In genomic region chr12:21155062-21155461, GRCm38 (mm10) we compare ENCODE assay signal across 13 mouse cellular contexts.
DNase-seq lines count a peak whose midpoint lies in the region; ATAC-seq and TF ChIP-seq lines count a peak whose summit lies in the region.
"Had no signal": no experiment of that assay in that cellular context is flagged by ENCODE, and none has a peak within 500 bp of the region (broad histone marks: within the 10 kb centered on the region; RNA-seq: fewer than 3 reads in every experiment).

No protein-coding gene starts in this region.

- 70% methylated on average over 4 of the region's 4 CpGs for WGBS in hindbrain, embryonic 13.5 days
- 75% methylated on average over 4 of the region's 4 CpGs for WGBS in hindbrain, embryonic 16.5 days
- 61% methylated on average over 4 of the region's 4 CpGs for WGBS in heart, postnatal 0 days
- WGBS in lung, embryonic 15.5 days: 42% methylated on average over 4 of the region's 4 CpGs
- 80% methylated on average over 4 of the region's 4 CpGs for WGBS in hindbrain, embryonic 14.5 days

- no peaks in the 10 kb centered on the region for H3K36me3 ChIP-seq in hindbrain, embryonic 13.5 days
- no peaks in the 10 kb centered on the region for H3K36me3 ChIP-seq in hindbrain, embryonic 16.5 days (ENCODE audit: control insufficient read depth, insufficient read depth, low read length)
- no peaks in the 10 kb centered on the region for H3K36me3 ChIP-seq in heart, postnatal 0 days (replicated peaks; ENCODE audit: control insufficient read depth, insufficient read depth, low read length)
- no peaks in the 10 kb centered on the region for H3K36me3 ChIP-seq in lung, embryonic 15.5 days
- H3K36me3 ChIP-seq in hindbrain, embryonic 14.5 days (replicated peaks; ENCODE audit: control insufficient read depth, insufficient read depth): no peaks in the 10 kb centered on the region
- H3K36me3 ChIP-seq: embryonic facial prominence, embryonic 10.5 days; midbrain, embryonic 10.5 days; neural tube, embryonic 13.5 days had no signal

- TF ChIP-seq CTCF in heart, postnatal 0 days (IDR thresholded peaks at IDR 0.05; ENCODE audit: low read depth): no peak

- no peak for TF ChIP-seq EP300 in heart, postnatal 0 days (IDR thresholded peaks at IDR 0.05; ENCODE audit: low read depth)

- H3K4me1 ChIP-seq in hindbrain, embryonic 13.5 days (replicated peaks): peaks cover 49% of the 10 kb centered on the region
- peaks cover 8% of the 10 kb centered on the region for H3K4me1 ChIP-seq in hindbrain, embryonic 16.5 days (ENCODE audit: control insufficient read depth, insufficient read depth, low read depth, low read length)
- H3K4me1 ChIP-seq in heart, postnatal 0 days (ENCODE audit: control insufficient read depth, insufficient read depth): peaks cover 58% of the 10 kb centered on the region
- peaks cover 28% of the 10 kb centered on the region for H3K4me1 ChIP-seq in lung, embryonic 15.5 days
- peaks cover 6% of the 10 kb centered on the region; the same call in 1 of the 2 replicates for H3K4me1 ChIP-seq in hindbrain, embryonic 14.5 days (replicated peaks; ENCODE audit: control insufficient read depth, insufficient read depth, low read length)

- no peak overlapping the region for H3K4me3 ChIP-seq in hindbrain, embryonic 13.5 days
- no peak overlapping the region for H3K4me3 ChIP-seq in hindbrain, embryonic 16.5 days (ENCODE audit: low read length)
- no peak overlapping the region for H3K4me3 ChIP-seq in heart, postnatal 0 days (ENCODE audit: low read depth, low read length)
- no peak overlapping the region for H3K4me3 ChIP-seq in lung, embryonic 15.5 days
- H3K4me3 ChIP-seq in hindbrain, embryonic 14.5 days (replicated peaks; ENCODE audit: low read length): no peak overlapping the region
- H3K4me3 ChIP-seq: embryonic facial prominence, embryonic 10.5 days; midbrain, embryonic 10.5 days; neural tube, embryonic 13.5 days had no signal

- no peaks in the 10 kb centered on the region for H3K9me3 ChIP-seq in hindbrain, embryonic 13.5 days
- no peaks in the 10 kb centered on the region for H3K9me3 ChIP-seq in hindbrain, embryonic 16.5 days (ENCODE audit: control insufficient read depth, low read length)
- H3K9me3 ChIP-seq in heart, postnatal 0 days (replicated peaks; ENCODE audit: control insufficient read depth, low read length): no peaks in the 10 kb centered on the region
- H3K9me3 ChIP-seq in lung, embryonic 15.5 days: no peaks in the 10 kb centered on the region
- H3K9me3 ChIP-seq in hindbrain, embryonic 14.5 days (ENCODE audit: control insufficient read depth, low read length): no peaks in the 10 kb centered on the region
- H3K9me3 ChIP-seq: embryonic facial prominence, embryonic 10.5 days; midbrain, embryonic 10.5 days; neural tube, embryonic 13.5 days had no signal

- no peak overlapping the region for H3K4me2 ChIP-seq in hindbrain, embryonic 13.5 days
- H3K4me2 ChIP-seq in hindbrain, embryonic 16.5 days (ENCODE audit: low read length): no peak overlapping the region
- H3K4me2 ChIP-seq in heart, postnatal 0 days (ENCODE audit: low read depth, low read length): no peak overlapping the region
- 0 out of 2 replicates have a peak overlapping the region, but pooled peaks have one; percentile 3 for H3K4me2 ChIP-seq in lung, embryonic 15.5 days
- no peak overlapping the region for H3K4me2 ChIP-seq in hindbrain, embryonic 14.5 days (replicated peaks)
- H3K4me2 ChIP-seq: neural tube, embryonic 13.5 days had no signal

- no peaks in the 10 kb centered on the region for H3K27me3 ChIP-seq in hindbrain, embryonic 13.5 days
- H3K27me3 ChIP-seq in hindbrain, embryonic 16.5 days (replicated peaks; ENCODE audit: control insufficient read depth, insufficient read depth, low read length): no peaks in the 10 kb centered on the region
- H3K27me3 ChIP-seq in heart, postnatal 0 days (ENCODE audit: control insufficient read depth, insufficient read depth, low read length): no peaks in the 10 kb centered on the region
- no peaks in the 10 kb centered on the region for H3K27me3 ChIP-seq in lung, embryonic 15.5 days
- H3K27me3 ChIP-seq in hindbrain, embryonic 14.5 days (ENCODE audit: control insufficient read depth, insufficient read depth, low read length): no peaks in the 10 kb centered on the region
- H3K27me3 ChIP-seq: neural tube, embryonic 13.5 days had no signal

- no peak for ATAC-seq in hindbrain, embryonic 13.5 days (ENCODE audit: low FRiP score)
- ATAC-seq in hindbrain, embryonic 16.5 days: no peak
- ATAC-seq in heart, postnatal 0 days (ENCODE audit: insufficient read depth, low read depth): peak; percentile 67
- ATAC-seq in lung, embryonic 15.5 days (ENCODE audit: borderline replicate concordance, extremely low read depth, low FRiP score, low TSS enrichment): no peak
- no peak for ATAC-seq in erythroblast, adult 5-6 weeks (replicated peaks; ENCODE audit: low FRiP score, poor library complexity, severe bottlenecking)
- no peak for ATAC-seq in hindbrain, embryonic 14.5 days (ENCODE audit: low FRiP score)
- ATAC-seq: CD4-positive, CD25-positive, alpha-beta regulatory T cell, adult 4 months; forebrain, embryonic 14.5 days had no signal

- DNase-seq in heart, adult 11 months: peak; percentile 98
- no peak for DNase-seq in heart, postnatal 0 days (ENCODE audit: low spot score)
- DNase-seq in hindbrain, embryonic 14.5 days (ENCODE audit: low spot score): no peak
- no peak for DNase-seq in left cerebral cortex, adult 8-10 months (ENCODE audit: low spot score in 2 of 2)

- H3K9ac ChIP-seq in hindbrain, embryonic 13.5 days: no peak overlapping the region
- H3K9ac ChIP-seq in hindbrain, embryonic 16.5 days (ENCODE audit: low read depth, low read length): no peak overlapping the region
- H3K9ac ChIP-seq in heart, postnatal 0 days (replicated peaks; ENCODE audit: low read depth, low read length): no peak overlapping the region
- no peak overlapping the region for H3K9ac ChIP-seq in lung, embryonic 15.5 days
- H3K9ac ChIP-seq in hindbrain, embryonic 14.5 days: no peak overlapping the region
- H3K9ac ChIP-seq: neural tube, embryonic 13.5 days had no signal

- H3K27ac ChIP-seq in hindbrain, embryonic 13.5 days: 0 out of 2 replicates have a peak overlapping the region, but pooled peaks have one; percentile 3
- H3K27ac ChIP-seq in hindbrain, embryonic 16.5 days (ENCODE audit: low read depth, low read length): no peak overlapping the region
- H3K27ac ChIP-seq in heart, postnatal 0 days (ENCODE audit: low read depth): peak overlapping the region; percentile 19; the same call in 1 of the 2 replicates
- H3K27ac ChIP-seq in lung, embryonic 15.5 days: no peak overlapping the region
- no peak overlapping the region; the same call in 1 of the 2 replicates for H3K27ac ChIP-seq in hindbrain, embryonic 14.5 days
- H3K27ac ChIP-seq: embryonic facial prominence, embryonic 10.5 days; midbrain, embryonic 10.5 days; neural tube, embryonic 13.5 days had no signal

Comparison
In these comparisons a context has a peak if more than half of its experiments do, and no peak if none do; other contexts are left out.
1. H3K27ac ChIP-seq: peak in hindbrain, embryonic 13.5 days (single experiment) and heart, postnatal 0 days (single experiment); none in hindbrain, embryonic 16.5 days (single experiment), lung, embryonic 15.5 days (single experiment) and hindbrain, embryonic 14.5 days (single experiment).